Mouse (Mus musculus) thymus, adult 2 months (tissue): ENCODE data around the gene Anapc15-ps.

Source experiments
- CTCF ChIP-seq: fragments of 200-500 bp; IDR thresholded peaks from 2 replicates; pipeline ENCODE4 v1.5.1; 2012; ENCODE audit warnings: mild to moderate bottlenecking, control low read depth, low read length, moderate library complexity, borderline replicate concordance; ENCODE audit not compliant: control insufficient read depth, poor library complexity, insufficient read depth; ENCODE audit errors: extremely low read depth
- POLR2A ChIP-seq: fragments of 200-500 bp; IDR thresholded peaks from 2 replicates; pipeline ENCODE4 v1.6.1; 2012; ENCODE audit warnings: mild to moderate bottlenecking, low read length, control low read depth, moderate library complexity; ENCODE audit not compliant: control insufficient read depth, poor library complexity, insufficient read depth; ENCODE audit errors: extremely low read depth

GRCm38 (mm10) chr10:95667371-95668030, 5.8 kb downstream of the Anapc15-ps start:
- TF ChIP-seq POLR2A (no peak), CTCF (no peak)
